Mouse (Mus musculus): ENCODE results near the gene Chdh. TPM values are rescaled to one million over a fixed set of nuclear protein-coding genes. Genes with fewer than 3 reads are reported as not detected.

Chdh gene
- polyA plus RNA-seq, 1 experiment from 2014 or later: 0.45 TPM

- Histone ChIP-seq H3K27ac (replicated peaks in 1 of 2; ENCODE audit: control insufficient read depth in 1 of 2, insufficient read depth in 1 of 2, low read depth in 2 of 2, low read length in 2 of 2) (peak within 1 kb of the TSS; percentile 80 to 93), H3K4me1 (ENCODE audit: control insufficient read depth in 2 of 2, insufficient read depth in 2 of 2, low read length in 2 of 2) (peaks cover 5 to 7% of the 10 kb centered on the region in 2 experiments; a peak in 1 of 4 replicates), H3K9me3 (ENCODE audit: control insufficient read depth, low read length) (no peaks in the 10 kb centered on the region), H3K9ac (ENCODE audit: low read length) (peak within 1 kb of the TSS; percentile 79), H3K4me3 (ENCODE audit: control insufficient read depth in 1 of 2, insufficient read depth in 1 of 2, low read depth in 1 of 2, low read length in 2 of 2) (peak within 1 kb of the TSS; percentile 58 to 89), H3K27me3 (ENCODE audit: control insufficient read depth, insufficient read depth, low read length) (no peaks in the 10 kb centered on the region), H3K4me2 (ENCODE audit: low read length) (peak within 1 kb of the TSS; percentile 85), H3K36me3 (ENCODE audit: control insufficient read depth, insufficient read depth, low read length) (peaks cover 58% of the 10 kb centered on the region)
- WGBS: 1% methylated on average over 43 of the region's 44 CpGs
- ATAC-seq (ENCODE audit: insufficient number of reproducible peaks, insufficient read depth, low FRiP score, low read depth): peak; percentile 91
These were observed 30.3 kb upstream of the Chdh start, which contains the start of gene Actr8 for GRCm38 (mm10) chr14:29978254-29979204. TSS of gene Actr8 (plus strand) at chr14:29978337.

GRCm38 (mm10) chr14:29980447-29981205 is 28.2 kb upstream of the Chdh start:
- WGBS: 94% methylated on average over 10 of the region's 10 CpGs
- H3K9ac ChIP-seq (ENCODE audit: low read length): no peak overlapping the region
- H3K4me1 ChIP-seq (ENCODE audit: control insufficient read depth in 2 of 2, insufficient read depth in 2 of 2, low read length in 2 of 2): peaks cover 5 to 7% of the 10 kb centered on the region in 2 experiments; a peak in 1 of 4 replicates
- H3K4me3 ChIP-seq (ENCODE audit: control insufficient read depth in 1 of 2, insufficient read depth in 1 of 2, low read depth in 1 of 2, low read length in 2 of 2): no peak overlapping the region
- ATAC-seq (ENCODE audit: insufficient number of reproducible peaks, insufficient read depth, low FRiP score, low read depth): no peak
- H3K27ac ChIP-seq (replicated peaks in 1 of 2; ENCODE audit: control insufficient read depth in 1 of 2, insufficient read depth in 1 of 2, low read depth in 2 of 2, low read length in 2 of 2): no peak overlapping the region
- no peak overlapping the region for H3K4me2 ChIP-seq (ENCODE audit: low read length)
- no peaks in the 10 kb centered on the region for H3K9me3 ChIP-seq (ENCODE audit: control insufficient read depth, low read length)
- no peaks in the 10 kb centered on the region for H3K27me3 ChIP-seq (ENCODE audit: control insufficient read depth, insufficient read depth, low read length)
- H3K36me3 ChIP-seq (ENCODE audit: control insufficient read depth, insufficient read depth, low read length): peaks cover 58% of the 10 kb centered on the region

GRCm38 (mm10) chr14:29986096-29986495 is 22.7 kb upstream of the Chdh start:
- no peak overlapping the region for H3K9ac ChIP-seq (ENCODE audit: low read length)
- H3K4me3 ChIP-seq (ENCODE audit: control insufficient read depth in 1 of 2, insufficient read depth in 1 of 2, low read depth in 1 of 2, low read length in 2 of 2): no peak overlapping the region
- H3K4me2 ChIP-seq (ENCODE audit: low read length): no peak overlapping the region
- WGBS: 91% methylated on average over 4 of the region's 4 CpGs
- H3K27me3 ChIP-seq (ENCODE audit: control insufficient read depth, insufficient read depth, low read length): no peaks in the 10 kb centered on the region
- H3K9me3 ChIP-seq (ENCODE audit: control insufficient read depth, low read length): no peaks in the 10 kb centered on the region
- ATAC-seq (ENCODE audit: insufficient number of reproducible peaks, insufficient read depth, low FRiP score, low read depth): no peak
- no peaks in the 10 kb centered on the region for H3K4me1 ChIP-seq (ENCODE audit: control insufficient read depth in 2 of 2, insufficient read depth in 2 of 2, low read length in 2 of 2)
- no peak overlapping the region for H3K27ac ChIP-seq (replicated peaks in 1 of 2; ENCODE audit: control insufficient read depth in 1 of 2, insufficient read depth in 1 of 2, low read depth in 2 of 2, low read length in 2 of 2)
- H3K36me3 ChIP-seq (ENCODE audit: control insufficient read depth, insufficient read depth, low read length): peaks cover 100% of the 10 kb centered on the region

GRCm38 (mm10) chr14:29987276-29987675 is 21.5 kb upstream of the Chdh start:
- no peak overlapping the region for H3K4me3 ChIP-seq (ENCODE audit: control insufficient read depth in 1 of 2, insufficient read depth in 1 of 2, low read depth in 1 of 2, low read length in 2 of 2)
- H3K4me2 ChIP-seq (ENCODE audit: low read length): no peak overlapping the region
- no peaks in the 10 kb centered on the region for H3K9me3 ChIP-seq (ENCODE audit: control insufficient read depth, low read length)
- no peaks in the 10 kb centered on the region for H3K27me3 ChIP-seq (ENCODE audit: control insufficient read depth, insufficient read depth, low read length)
- 83% methylated on average over 6 of the region's 6 CpGs for WGBS
- H3K27ac ChIP-seq (replicated peaks in 1 of 2; ENCODE audit: control insufficient read depth in 1 of 2, insufficient read depth in 1 of 2, low read depth in 2 of 2, low read length in 2 of 2): no peak overlapping the region
- no peaks in the 10 kb centered on the region for H3K4me1 ChIP-seq (ENCODE audit: control insufficient read depth in 2 of 2, insufficient read depth in 2 of 2, low read length in 2 of 2)
- H3K9ac ChIP-seq (ENCODE audit: low read length): no peak overlapping the region
- ATAC-seq (ENCODE audit: insufficient number of reproducible peaks, insufficient read depth, low FRiP score, low read depth): no peak
- H3K36me3 ChIP-seq (ENCODE audit: control insufficient read depth, insufficient read depth, low read length): peaks cover 100% of the 10 kb centered on the region

GRCm38 (mm10) chr14:29987739-29988138 is 21.1 kb upstream of the Chdh start:
- Histone ChIP-seq H3K36me3 (ENCODE audit: control insufficient read depth, insufficient read depth, low read length) (peaks cover 100% of the 10 kb centered on the region), H3K27ac (replicated peaks in 1 of 2; ENCODE audit: control insufficient read depth in 1 of 2, insufficient read depth in 1 of 2, low read depth in 2 of 2, low read length in 2 of 2) (no peak overlapping the region), H3K27me3 (ENCODE audit: control insufficient read depth, insufficient read depth, low read length) (no peaks in the 10 kb centered on the region), H3K4me3 (ENCODE audit: control insufficient read depth in 1 of 2, insufficient read depth in 1 of 2, low read depth in 1 of 2, low read length in 2 of 2) (no peak overlapping the region), H3K4me2 (ENCODE audit: low read length) (no peak overlapping the region), H3K9me3 (ENCODE audit: control insufficient read depth, low read length) (no peaks in the 10 kb centered on the region), H3K9ac (ENCODE audit: low read length) (no peak overlapping the region), H3K4me1 (ENCODE audit: control insufficient read depth in 2 of 2, insufficient read depth in 2 of 2, low read length in 2 of 2) (no peaks in the 10 kb centered on the region)
- 90% methylated on average over 9 of the region's 9 CpGs for WGBS
- ATAC-seq (ENCODE audit: insufficient number of reproducible peaks, insufficient read depth, low FRiP score, low read depth): no peak

GRCm38 (mm10) chr14:29988337-29988736 is 20.5 kb upstream of the Chdh start:
- no peaks in the 10 kb centered on the region for H3K9me3 ChIP-seq (ENCODE audit: control insufficient read depth, low read length)
- H3K4me2 ChIP-seq (ENCODE audit: low read length): no peak overlapping the region
- no peak for ATAC-seq (ENCODE audit: insufficient number of reproducible peaks, insufficient read depth, low FRiP score, low read depth)
- H3K27ac ChIP-seq (replicated peaks in 1 of 2; ENCODE audit: control insufficient read depth in 1 of 2, insufficient read depth in 1 of 2, low read depth in 2 of 2, low read length in 2 of 2): no peak overlapping the region
- H3K4me3 ChIP-seq (ENCODE audit: control insufficient read depth in 1 of 2, insufficient read depth in 1 of 2, low read depth in 1 of 2, low read length in 2 of 2): no peak overlapping the region
- no peaks in the 10 kb centered on the region for H3K27me3 ChIP-seq (ENCODE audit: control insufficient read depth, insufficient read depth, low read length)
- H3K9ac ChIP-seq (ENCODE audit: low read length): no peak overlapping the region
- no peaks in the 10 kb centered on the region for H3K4me1 ChIP-seq (ENCODE audit: control insufficient read depth in 2 of 2, insufficient read depth in 2 of 2, low read length in 2 of 2)
- peaks cover 100% of the 10 kb centered on the region for H3K36me3 ChIP-seq (ENCODE audit: control insufficient read depth, insufficient read depth, low read length)
- 94% methylated on average over 4 of the region's 4 CpGs for WGBS

- no peak overlapping the region for H3K4me3 ChIP-seq (ENCODE audit: control insufficient read depth in 1 of 2, insufficient read depth in 1 of 2, low read depth in 1 of 2, low read length in 2 of 2)
- 89% methylated on average over 4 of the region's 4 CpGs for WGBS
- ATAC-seq (ENCODE audit: insufficient number of reproducible peaks, insufficient read depth, low FRiP score, low read depth): no peak
- H3K9ac ChIP-seq (ENCODE audit: low read length): no peak overlapping the region
- H3K4me2 ChIP-seq (ENCODE audit: low read length): no peak overlapping the region
- no peaks in the 10 kb centered on the region for H3K9me3 ChIP-seq (ENCODE audit: control insufficient read depth, low read length)
- H3K36me3 ChIP-seq (ENCODE audit: control insufficient read depth, insufficient read depth, low read length): peaks cover 73% of the 10 kb centered on the region
- H3K4me1 ChIP-seq (ENCODE audit: control insufficient read depth in 2 of 2, insufficient read depth in 2 of 2, low read length in 2 of 2): no peaks in the 10 kb centered on the region
- H3K27me3 ChIP-seq (ENCODE audit: control insufficient read depth, insufficient read depth, low read length): no peaks in the 10 kb centered on the region
- H3K27ac ChIP-seq (replicated peaks in 1 of 2; ENCODE audit: control insufficient read depth in 1 of 2, insufficient read depth in 1 of 2, low read depth in 2 of 2, low read length in 2 of 2): no peak overlapping the region
These were observed 13.8 kb upstream of the Chdh start for GRCm38 (mm10) chr14:29994976-29995375.
